Comparison of ENCODE assay signal across 17 mouse cellular contexts in the genomic region with DNA sequence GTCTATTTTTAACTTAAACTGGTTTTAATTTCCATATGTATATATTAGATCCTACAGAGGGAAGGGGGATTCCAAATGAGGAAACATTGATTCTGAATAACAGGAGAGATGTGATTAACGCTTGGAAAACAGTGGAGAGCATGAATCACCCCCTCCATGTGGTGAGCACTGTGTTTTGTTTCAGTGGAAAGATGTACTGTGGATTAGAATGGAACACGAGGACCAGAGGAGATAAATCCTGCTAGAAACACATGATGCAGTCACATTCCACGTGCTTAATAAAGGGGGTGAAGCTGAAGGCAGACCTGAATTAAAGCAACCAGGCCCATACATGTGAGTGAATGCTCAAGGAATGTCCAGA.
DNase-seq lines count a peak whose midpoint lies in the region; ATAC-seq and TF ChIP-seq lines count a peak whose summit lies in the region.
"Had no signal": no experiment of that assay in that cellular context is flagged by ENCODE, and none has a peak within 500 bp of the region (broad histone marks: within the 10 kb centered on the region; RNA-seq: fewer than 3 reads in every experiment).

No protein-coding gene starts in this region.

- no peaks in the 10 kb centered on the region for H3K9me3 ChIP-seq in embryonic facial prominence, embryonic 13.5 days
- no peaks in the 10 kb centered on the region for H3K9me3 ChIP-seq in embryonic facial prominence, embryonic 10.5 days
- no peaks in the 10 kb centered on the region for H3K9me3 ChIP-seq in heart, embryonic 13.5 days
- no peaks in the 10 kb centered on the region for H3K9me3 ChIP-seq in limb, embryonic 14.5 days (ENCODE audit: control insufficient read depth, low read length)
- no peaks in the 10 kb centered on the region for H3K9me3 ChIP-seq in limb, embryonic 10.5 days (replicated peaks)
- no peaks in the 10 kb centered on the region for H3K9me3 ChIP-seq in intestine, embryonic 16.5 days (ENCODE audit: control insufficient read depth, low read length)
- H3K9me3 ChIP-seq: forebrain, embryonic 13.5 days; hindbrain, embryonic 10.5 days; midbrain, embryonic 12.5 days; neural tube, embryonic 12.5 days had no signal

- H3K27me3 ChIP-seq in embryonic facial prominence, embryonic 13.5 days: no peaks in the 10 kb centered on the region
- H3K27me3 ChIP-seq in embryonic facial prominence, embryonic 10.5 days (replicated peaks; ENCODE audit: low read depth, poor library complexity, severe bottlenecking): no peaks in the 10 kb centered on the region
- H3K27me3 ChIP-seq in heart, embryonic 13.5 days (replicated peaks): no peaks in the 10 kb centered on the region
- no peaks in the 10 kb centered on the region for H3K27me3 ChIP-seq in limb, embryonic 14.5 days (ENCODE audit: control insufficient read depth, insufficient read depth, low read length)
- no peaks in the 10 kb centered on the region; the same call in 1 of the 2 replicates for H3K27me3 ChIP-seq in limb, embryonic 10.5 days (ENCODE audit: low read depth, poor library complexity, severe bottlenecking)
- no peaks in the 10 kb centered on the region for H3K27me3 ChIP-seq in intestine, embryonic 16.5 days (replicated peaks; ENCODE audit: control insufficient read depth, insufficient read depth, low read length)
- H3K27me3 ChIP-seq: forebrain, embryonic 13.5 days; liver, embryonic 12.5 days; midbrain, embryonic 12.5 days; neural tube, embryonic 12.5 days had no signal

- H3K9ac ChIP-seq in embryonic facial prominence, embryonic 13.5 days: no peak overlapping the region
- H3K9ac ChIP-seq in heart, embryonic 13.5 days: no peak overlapping the region
- no peak overlapping the region for H3K9ac ChIP-seq in limb, embryonic 14.5 days (ENCODE audit: low read depth, low read length, severe bottlenecking)
- H3K9ac ChIP-seq in intestine, embryonic 16.5 days (ENCODE audit: low read depth, low read length): no peak overlapping the region
- H3K9ac ChIP-seq: forebrain, embryonic 13.5 days; liver, embryonic 12.5 days; midbrain, embryonic 12.5 days; neural tube, embryonic 12.5 days had no signal

- no peak for TF ChIP-seq POLR2A in limb, embryonic 14.5 days (IDR thresholded peaks at IDR 0.05; ENCODE audit: borderline replicate concordance, extremely low read depth, insufficient read depth, insufficient read length)

- no peak overlapping the region for H3K4me3 ChIP-seq in embryonic facial prominence, embryonic 13.5 days
- no peak overlapping the region for H3K4me3 ChIP-seq in embryonic facial prominence, embryonic 10.5 days
- H3K4me3 ChIP-seq in heart, embryonic 13.5 days: no peak overlapping the region
- no peak overlapping the region for H3K4me3 ChIP-seq in limb, embryonic 14.5 days (replicated peaks; ENCODE audit: low read length)
- no peak overlapping the region for H3K4me3 ChIP-seq in limb, embryonic 10.5 days
- H3K4me3 ChIP-seq in intestine, embryonic 16.5 days (ENCODE audit: low read length): no peak overlapping the region
- H3K4me3 ChIP-seq: forebrain, embryonic 13.5 days; hindbrain, embryonic 10.5 days; liver, embryonic 12.5 days; midbrain, embryonic 12.5 days; neural tube, embryonic 12.5 days had no signal

- no peaks in the 10 kb centered on the region for H3K36me3 ChIP-seq in embryonic facial prominence, embryonic 13.5 days
- H3K36me3 ChIP-seq in embryonic facial prominence, embryonic 10.5 days (replicated peaks): no peaks in the 10 kb centered on the region
- H3K36me3 ChIP-seq in heart, embryonic 13.5 days: no peaks in the 10 kb centered on the region
- no peaks in the 10 kb centered on the region for H3K36me3 ChIP-seq in limb, embryonic 14.5 days (ENCODE audit: control insufficient read depth, insufficient read depth, low read length)
- no peaks in the 10 kb centered on the region for H3K36me3 ChIP-seq in limb, embryonic 10.5 days
- no peaks in the 10 kb centered on the region for H3K36me3 ChIP-seq in intestine, embryonic 16.5 days (ENCODE audit: control insufficient read depth, insufficient read depth, low read length)
- H3K36me3 ChIP-seq: hindbrain, embryonic 10.5 days; liver, embryonic 12.5 days; midbrain, embryonic 12.5 days; neural tube, embryonic 12.5 days had no signal

- DNase-seq in embryonic facial prominence, embryonic 10.5 days (ENCODE audit: low spot score): no peak
- DNase-seq in heart, postnatal 36 days: no peak
- DNase-seq in limb, embryonic 14.5 days (ENCODE audit: low spot score): peak; percentile 35
- DNase-seq in limb, embryonic 10.5 days (ENCODE audit: low spot score): no peak
- DNase-seq in cerebellum, postnatal 10 days: no peak
- DNase-seq: kidney, adult 8-10 months; kidney, postnatal 25 days; lung, adult 2 months had no signal

- 26% methylated on average over 3 of the region's 3 CpGs for WGBS in embryonic facial prominence, embryonic 13.5 days
- 51% methylated on average over 3 of the region's 3 CpGs for WGBS in embryonic facial prominence, embryonic 10.5 days
- 25% methylated on average over 3 of the region's 3 CpGs for WGBS in heart, embryonic 13.5 days
- WGBS in limb, embryonic 14.5 days: 37% methylated on average over 3 of the region's 3 CpGs
- 65% methylated on average over 3 of the region's 3 CpGs for WGBS in limb, embryonic 10.5 days
- 35% methylated on average over 3 of the region's 3 CpGs for WGBS in intestine, embryonic 16.5 days

- no peak for ATAC-seq in embryonic facial prominence, embryonic 13.5 days (ENCODE audit: insufficient number of reproducible peaks, insufficient read depth, low FRiP score, low TSS enrichment, low read depth)
- no peak for ATAC-seq in heart, embryonic 13.5 days (ENCODE audit: extremely low read depth, insufficient number of reproducible peaks, low FRiP score, low TSS enrichment)
- ATAC-seq in limb, embryonic 14.5 days (ENCODE audit: low FRiP score, low read depth): no peak
- no peak for ATAC-seq in intestine, embryonic 16.5 days
- ATAC-seq: liver, embryonic 12.5 days had no signal

- intact Hi-C loops in heart, postnatal 36 days (cut with DNase I): loop anchor here (5.0 kb wide), 1 partner anchor 76 kb away; no protein-coding TSS in a partner anchor

- H3K4me1 ChIP-seq in embryonic facial prominence, embryonic 13.5 days: peaks cover 21% of the 10 kb centered on the region
- no peaks in the 10 kb centered on the region for H3K4me1 ChIP-seq in embryonic facial prominence, embryonic 10.5 days
- peaks cover 21% of the 10 kb centered on the region for H3K4me1 ChIP-seq in heart, embryonic 13.5 days
- H3K4me1 ChIP-seq in limb, embryonic 14.5 days (ENCODE audit: control insufficient read depth, insufficient read depth, low read length): peaks cover 4% of the 10 kb centered on the region; the same call in 1 of the 2 replicates
- peaks cover 23% of the 10 kb centered on the region for H3K4me1 ChIP-seq in limb, embryonic 10.5 days
- peaks cover 3% of the 10 kb centered on the region; the same call in 1 of the 2 replicates for H3K4me1 ChIP-seq in intestine, embryonic 16.5 days (ENCODE audit: control insufficient read depth, insufficient read depth, low read length)
- H3K4me1 ChIP-seq: hindbrain, embryonic 10.5 days; liver, embryonic 12.5 days had no signal

- no peak overlapping the region for H3K4me2 ChIP-seq in embryonic facial prominence, embryonic 13.5 days
- peak overlapping the region; percentile 21 for H3K4me2 ChIP-seq in heart, embryonic 13.5 days
- no peak overlapping the region for H3K4me2 ChIP-seq in limb, embryonic 14.5 days (replicated peaks; ENCODE audit: low read depth, low read length, severe bottlenecking)
- no peak overlapping the region for H3K4me2 ChIP-seq in intestine, embryonic 16.5 days (ENCODE audit: low read depth, low read length)
- H3K4me2 ChIP-seq: forebrain, embryonic 13.5 days; liver, embryonic 12.5 days; midbrain, embryonic 12.5 days; neural tube, embryonic 12.5 days had no signal

- peak overlapping the region; percentile 55; the same call in 1 of the 2 replicates for H3K27ac ChIP-seq in embryonic facial prominence, embryonic 13.5 days
- H3K27ac ChIP-seq in embryonic facial prominence, embryonic 10.5 days (replicated peaks): no peak overlapping the region
- peak overlapping the region; percentile 60 for H3K27ac ChIP-seq in heart, embryonic 13.5 days (replicated peaks)
- no peak overlapping the region for H3K27ac ChIP-seq in limb, embryonic 14.5 days (replicated peaks; ENCODE audit: low read depth, low read length)
- no peak overlapping the region for H3K27ac ChIP-seq in limb, embryonic 10.5 days
- H3K27ac ChIP-seq in intestine, embryonic 16.5 days (ENCODE audit: low read length): peak overlapping the region; percentile 19; the same call in 1 of the 2 replicates
- H3K27ac ChIP-seq: hindbrain, embryonic 10.5 days; hindbrain, postnatal 0 days; liver, embryonic 12.5 days; midbrain, embryonic 12.5 days; neural tube, embryonic 12.5 days had no signal

Comparison
In these comparisons a context has a peak if more than half of its experiments do, and no peak if none do; other contexts are left out.
1. H3K27ac ChIP-seq: peak in embryonic facial prominence, embryonic 13.5 days (single experiment), heart, embryonic 13.5 days (single experiment) and intestine, embryonic 16.5 days (single experiment); none in embryonic facial prominence, embryonic 10.5 days (single experiment), limb, embryonic 14.5 days (single experiment) and limb, embryonic 10.5 days (single experiment).